Mouse (Mus musculus) activated CD4-positive, CD25-positive, alpha-beta regulatory T cell, adult 4 months (primary cell): ENCODE measurements around the gene Ltc4s. TPM values are rescaled to one million over a fixed set of nuclear protein-coding genes. Genes with fewer than 3 reads are reported as not detected.

Experiments
- ATAC-seq: one replicate; pipeline ENCODE4 v1.8.0; 2017
- polyA plus RNA-seq, 2 experiments: library from polyadenylated mRNA; unstranded; fragments of 100-300 nt; shearing (Covaris generic); gene quantifications; one replicate each; pipeline ENCODE4 v1.2.1; 2017

The Ltc4s gene
- polyA plus RNA-seq, 2 experiments from 2014 or later: not detected

DNA sequence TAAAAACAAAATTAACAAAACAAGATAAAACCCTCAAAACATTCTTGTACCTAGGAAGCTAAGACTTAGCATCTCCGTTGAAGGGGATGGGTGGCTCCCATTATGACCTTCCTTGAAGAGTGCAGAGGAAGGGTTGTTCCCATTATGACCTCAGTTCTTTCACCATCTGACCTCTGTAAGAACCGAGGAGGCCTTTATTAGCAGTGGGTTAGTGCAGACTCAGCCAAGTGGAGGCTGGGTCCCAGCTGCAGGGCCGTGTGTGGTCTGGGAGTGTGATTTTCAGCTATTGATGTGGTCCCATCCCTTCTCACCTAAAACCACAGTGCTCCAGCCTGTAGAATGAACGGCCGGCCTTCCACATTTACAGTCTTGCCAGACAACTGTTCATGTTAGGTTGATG lies 6.9 kb upstream of the Ltc4s start:
- ATAC-seq: no peak

DNA sequence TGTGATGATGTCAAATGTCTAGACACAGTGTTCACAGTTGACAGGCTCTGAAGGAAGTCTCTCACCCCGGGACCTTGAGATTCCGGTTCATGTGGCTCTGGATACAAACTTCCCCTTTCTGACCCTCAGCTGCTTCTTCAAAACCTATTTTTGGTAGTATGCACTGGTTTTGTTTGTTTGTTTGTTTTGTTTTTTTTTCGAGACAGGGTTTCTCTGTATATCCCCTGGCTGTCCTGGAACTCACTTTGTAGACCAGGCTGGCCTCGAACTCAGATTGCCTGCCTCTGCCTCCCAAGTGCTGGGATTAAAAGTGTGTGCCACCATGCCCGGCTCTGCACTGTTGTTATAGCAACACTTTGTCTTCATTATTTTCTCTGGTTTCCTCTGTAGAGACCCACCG lies 5.5 kb upstream of the Ltc4s start:
- ATAC-seq: no peak

DNA sequence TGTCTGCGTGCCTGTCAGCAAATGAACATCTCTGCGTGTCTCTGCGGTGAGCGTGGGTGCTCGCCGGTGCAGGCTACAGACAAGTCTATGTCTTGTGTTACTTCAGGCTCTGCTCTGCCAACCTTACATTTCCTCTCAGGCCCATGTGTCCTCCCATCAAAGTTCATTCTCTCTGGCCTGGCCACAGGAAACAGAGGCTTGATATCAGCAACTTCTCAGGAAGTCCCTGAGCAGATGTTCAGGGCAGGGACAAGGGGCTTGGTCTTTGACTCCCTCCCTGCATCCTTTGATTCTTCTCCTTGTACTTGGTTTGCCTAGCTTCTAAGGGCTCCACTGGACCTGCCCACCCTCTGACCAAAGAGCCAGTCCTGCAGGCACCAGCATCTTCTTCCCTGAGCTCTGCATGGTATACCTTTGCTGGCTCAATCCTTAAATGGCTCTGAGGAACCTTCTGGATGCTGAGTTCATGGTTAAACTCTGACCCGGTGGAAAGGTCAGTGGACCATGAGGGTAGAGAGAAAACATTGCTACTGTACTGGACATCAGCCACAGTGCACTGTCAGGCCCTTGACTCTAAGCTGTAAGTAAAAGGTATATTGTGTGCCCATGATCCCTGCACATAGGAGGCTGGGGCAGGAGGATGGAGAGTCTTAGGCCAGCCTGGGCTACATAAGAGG lies 2.0 kb upstream of the Ltc4s start:
- ATAC-seq: no peak

DNA sequence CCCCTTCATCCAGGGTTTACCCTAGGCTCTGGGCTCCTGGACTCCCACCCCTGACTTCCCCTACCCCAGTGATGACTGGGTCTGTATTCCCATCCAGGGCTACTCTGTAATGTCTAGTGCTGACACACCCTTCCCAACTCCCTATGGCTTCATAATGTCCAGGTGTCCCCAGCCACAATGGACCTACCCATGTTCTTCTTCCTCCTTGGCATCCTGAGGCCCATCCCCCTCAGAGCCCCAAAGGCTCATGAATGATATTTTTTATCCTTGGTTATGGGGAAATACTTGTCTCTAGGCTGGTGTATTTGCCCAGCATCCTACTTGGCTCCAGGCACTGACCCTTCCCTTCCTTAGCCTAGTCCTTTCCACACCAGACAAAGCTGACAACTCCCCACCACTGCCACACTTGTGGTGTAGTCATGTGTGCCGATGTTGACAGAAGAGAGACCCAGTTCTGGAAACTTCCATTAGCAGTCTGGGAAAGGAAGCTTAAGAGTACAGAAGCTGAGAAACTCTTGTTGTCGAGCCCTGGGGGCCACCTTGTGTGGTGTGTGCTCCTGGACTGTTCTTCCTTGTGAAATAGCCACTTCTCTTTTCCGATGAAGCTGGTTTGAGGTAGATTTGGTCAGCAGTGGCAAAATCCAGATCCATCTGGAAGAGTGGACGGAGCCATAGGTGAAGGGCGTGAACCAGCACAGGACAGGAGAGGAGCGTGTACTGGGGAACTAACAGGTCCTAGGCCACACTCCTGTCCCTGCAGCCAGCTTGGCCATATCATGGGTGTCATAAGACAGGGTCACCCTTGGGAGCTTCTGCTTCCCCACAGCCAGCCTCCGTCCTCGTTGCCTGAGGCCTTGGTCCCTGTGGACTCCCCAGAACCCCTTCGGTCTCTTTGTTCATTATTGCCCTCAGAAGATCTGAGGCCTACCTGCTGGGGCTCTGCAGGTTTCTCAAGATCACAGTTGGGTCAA lies 690 bp upstream of the Ltc4s start:
- no peak for ATAC-seq

DNA sequence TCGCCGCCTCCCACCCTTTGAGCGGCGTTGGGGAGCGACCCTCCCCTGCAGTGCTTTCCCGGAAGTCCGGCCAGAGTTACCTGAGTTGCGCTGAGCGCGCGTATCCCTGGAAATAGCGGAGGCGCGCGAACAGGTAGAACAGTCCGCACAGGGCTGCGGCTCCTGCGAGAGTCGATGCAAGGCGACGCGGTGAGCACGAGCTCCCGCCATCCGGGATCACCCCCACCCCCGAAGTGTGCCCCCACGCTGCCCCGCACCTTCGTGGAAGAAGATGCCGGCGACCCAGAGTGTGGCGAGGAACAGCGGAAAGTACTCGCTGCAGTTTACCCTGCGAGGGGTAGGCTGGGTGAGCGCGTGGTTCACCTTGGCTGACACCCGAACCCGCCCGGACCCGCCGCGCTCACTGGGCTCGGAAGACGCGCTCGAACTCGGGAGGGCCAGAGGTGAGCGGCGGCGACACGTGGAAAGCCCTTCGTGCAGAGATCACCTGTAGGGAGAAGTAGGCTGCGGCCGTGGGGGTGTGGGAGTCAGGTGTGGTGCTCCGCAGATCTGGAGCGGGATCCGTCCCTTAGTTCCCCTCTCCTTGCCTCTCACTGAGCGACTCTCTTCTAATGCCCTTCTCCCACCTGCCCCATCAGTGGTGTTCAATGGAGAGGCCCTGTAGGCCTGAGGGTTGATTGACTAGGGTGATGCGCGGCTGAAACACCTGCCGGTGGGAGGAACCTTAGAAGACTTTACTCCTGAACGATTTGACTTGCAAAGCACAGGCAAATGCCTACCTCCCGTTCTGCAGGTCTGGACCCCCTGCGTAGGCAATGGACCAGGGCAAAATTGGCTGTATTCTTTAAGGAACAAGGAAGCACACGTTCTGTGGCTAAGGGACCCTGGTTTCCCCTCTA lies 1.2 kb downstream of the Ltc4s start:
- peak; percentile 6 for ATAC-seq

DNA sequence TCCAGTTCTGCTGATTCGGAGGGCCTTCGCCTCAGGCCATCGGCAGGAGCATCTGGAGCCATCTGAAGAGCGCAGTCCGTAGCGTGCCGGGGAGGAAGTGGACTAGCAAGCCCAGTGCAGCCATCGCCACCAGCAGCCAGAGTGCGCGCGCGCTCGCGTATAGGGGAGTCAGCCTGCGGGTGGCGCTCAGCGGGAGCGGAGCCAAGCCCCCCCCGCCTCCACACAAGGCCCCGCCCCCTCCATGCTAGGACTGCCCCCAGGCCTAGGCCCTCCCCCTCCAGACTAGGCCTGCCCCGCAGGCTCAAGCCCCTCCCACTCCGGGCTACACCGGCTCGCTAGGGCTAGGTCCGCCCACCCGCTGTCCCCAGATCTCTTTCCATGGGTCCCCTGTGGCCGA lies 1.9 kb downstream of the Ltc4s start:
- ATAC-seq: peak; percentile 91

DNA sequence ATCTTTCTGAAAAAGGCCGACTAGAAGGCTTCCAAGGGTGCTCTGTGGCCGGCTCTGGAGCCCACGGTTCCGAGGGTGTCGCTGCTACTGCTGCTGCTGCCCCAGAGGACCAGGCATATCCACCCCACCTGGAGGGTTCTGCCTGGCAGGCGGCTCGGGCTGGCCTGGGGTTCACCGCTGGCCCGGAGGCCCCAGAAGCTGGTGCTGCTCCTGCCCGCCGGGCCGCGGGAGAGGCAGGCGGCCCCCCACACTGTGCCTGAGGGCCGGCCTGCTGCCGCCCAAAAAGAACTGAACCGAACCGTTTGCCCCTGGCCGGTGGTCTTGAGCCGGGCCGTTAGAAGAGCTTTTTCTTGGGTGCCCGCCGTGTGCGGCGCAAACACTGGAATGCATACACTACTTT lies 3.8 kb downstream of the Ltc4s start:
- ATAC-seq: no peak

DNA sequence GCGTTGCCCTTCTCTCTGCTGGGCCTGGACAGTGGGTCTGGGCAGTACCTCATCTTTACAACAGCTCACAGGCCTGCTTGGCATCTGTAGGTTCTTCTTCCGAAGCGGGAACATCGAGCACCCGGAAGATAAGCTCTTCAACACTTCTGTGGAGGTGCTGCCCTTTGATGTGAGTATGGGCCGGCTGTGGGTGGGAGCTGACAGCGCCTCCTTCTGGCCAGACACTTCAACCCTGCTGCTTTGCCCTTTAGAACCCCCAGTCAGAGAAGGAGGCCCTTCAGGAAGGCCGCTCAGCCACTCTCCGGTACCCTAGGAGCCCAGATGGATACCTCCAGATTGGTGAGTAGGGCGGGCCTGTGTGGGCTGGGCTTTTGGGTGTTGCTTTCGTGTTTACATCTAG lies 4.4 kb downstream of the Ltc4s start:
- ATAC-seq: no peak

DNA sequence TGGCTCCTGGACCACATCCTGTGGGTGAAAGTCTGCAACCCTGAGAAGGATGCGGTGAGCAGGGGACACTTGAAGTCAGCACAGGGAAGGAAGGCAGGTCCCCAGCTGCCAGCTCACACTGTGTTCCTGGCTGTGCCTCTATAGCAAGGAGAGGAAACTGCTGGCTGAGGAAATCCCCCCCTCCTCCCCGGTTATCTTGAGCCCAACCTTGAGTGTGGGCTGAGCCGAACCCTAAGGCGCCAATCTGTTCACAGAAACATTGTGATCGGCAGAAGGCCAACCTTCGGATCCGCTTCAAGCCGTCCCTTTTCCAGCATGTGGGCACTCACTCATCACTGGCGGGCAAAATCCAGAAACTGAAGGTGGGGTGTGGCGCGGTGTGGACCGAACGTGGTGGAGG lies 5.4 kb downstream of the Ltc4s start:
- ATAC-seq: no peak

DNA sequence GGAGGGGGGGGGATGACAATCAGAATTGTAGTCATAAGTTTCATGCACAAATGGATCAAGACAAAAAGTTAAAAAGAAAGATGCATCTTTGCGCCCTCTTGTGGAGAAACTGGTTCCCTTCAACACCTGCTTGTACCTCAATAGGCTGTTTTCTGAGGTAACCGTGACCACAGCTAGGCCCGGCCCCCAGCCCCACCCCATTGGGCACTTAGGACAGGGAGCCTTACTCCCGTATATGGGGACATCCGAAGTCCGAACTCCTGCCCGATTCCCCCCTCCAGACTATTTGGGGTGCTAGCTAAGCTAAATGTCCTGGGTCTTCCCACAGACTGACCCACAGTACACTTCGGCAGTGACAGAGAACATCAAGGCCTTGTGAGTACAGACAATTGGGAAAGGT lies 7.0 kb downstream of the Ltc4s start:
- ATAC-seq: peak; percentile 51

DNA sequence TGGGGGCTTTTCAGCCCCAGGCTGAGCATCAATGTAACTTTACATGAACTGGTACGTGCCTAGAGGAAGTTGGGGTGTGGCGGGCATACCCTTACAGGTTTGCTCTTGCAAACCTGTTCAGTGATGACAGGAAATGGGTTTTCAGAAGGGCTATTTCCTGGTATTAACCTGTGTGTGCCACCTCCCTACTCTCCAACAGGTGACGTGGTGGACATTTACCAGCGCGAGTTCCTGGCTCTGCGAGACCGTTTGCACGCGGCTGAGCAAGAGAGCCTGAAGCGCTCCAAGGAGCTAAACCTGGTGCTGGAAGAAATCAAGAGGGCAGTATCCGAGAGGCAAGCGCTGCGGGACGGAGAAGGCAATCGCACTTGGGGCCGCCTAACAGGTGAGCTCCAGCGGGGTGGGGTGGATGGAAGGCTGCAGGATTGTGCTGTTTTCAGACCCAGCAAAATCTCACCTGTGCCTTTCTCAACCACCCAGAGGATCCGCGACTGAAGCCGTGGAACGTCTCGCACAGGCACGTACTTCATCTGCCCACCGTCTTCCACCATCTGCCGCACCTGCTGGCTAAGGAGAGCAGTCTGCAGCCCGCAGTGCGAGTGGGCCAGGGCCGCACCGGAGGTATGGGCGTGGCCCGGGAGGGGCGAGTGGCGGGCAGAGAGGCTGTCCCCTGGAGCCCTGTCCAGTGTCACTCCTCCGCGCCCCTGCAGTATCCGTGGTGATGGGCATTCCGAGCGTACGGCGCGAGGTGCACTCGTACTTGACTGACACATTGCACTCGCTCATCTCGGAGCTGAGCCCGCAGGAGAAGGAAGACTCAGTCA lies 7.7 kb downstream of the Ltc4s start:
- peak; percentile 29 for ATAC-seq

DNA sequence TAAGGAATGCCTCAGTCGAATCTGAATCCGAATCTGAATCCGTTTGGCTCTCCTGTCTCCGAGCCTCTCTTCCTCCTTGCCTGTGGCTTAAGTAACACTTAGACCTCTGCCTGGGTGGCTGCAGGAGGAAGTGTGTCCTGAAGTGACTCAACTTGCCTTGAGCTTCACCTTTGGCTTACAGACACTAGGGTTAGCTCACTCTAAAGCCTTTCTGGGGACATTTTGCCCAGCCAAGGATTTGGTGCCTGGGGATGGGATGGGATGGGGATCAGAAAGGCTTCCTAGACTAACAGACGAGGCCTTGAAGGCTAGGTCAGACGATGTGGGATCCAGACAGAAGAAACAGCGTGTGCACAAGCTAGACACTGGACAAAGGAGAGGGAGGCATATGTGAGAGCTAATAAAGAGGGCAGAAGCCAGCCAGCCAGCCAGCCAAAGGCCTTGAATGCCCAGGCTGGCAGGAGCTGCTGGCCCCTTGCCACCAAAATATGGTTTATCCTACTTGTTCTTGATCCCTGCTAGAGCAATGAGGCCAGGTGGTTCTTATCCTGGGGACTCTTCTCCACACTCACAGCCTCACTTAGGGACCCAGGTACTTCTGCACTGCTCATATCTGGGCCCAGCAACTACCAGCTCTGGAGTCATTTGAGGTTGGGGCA lies 9.0 kb downstream of the Ltc4s start:
- no peak for ATAC-seq

DNA sequence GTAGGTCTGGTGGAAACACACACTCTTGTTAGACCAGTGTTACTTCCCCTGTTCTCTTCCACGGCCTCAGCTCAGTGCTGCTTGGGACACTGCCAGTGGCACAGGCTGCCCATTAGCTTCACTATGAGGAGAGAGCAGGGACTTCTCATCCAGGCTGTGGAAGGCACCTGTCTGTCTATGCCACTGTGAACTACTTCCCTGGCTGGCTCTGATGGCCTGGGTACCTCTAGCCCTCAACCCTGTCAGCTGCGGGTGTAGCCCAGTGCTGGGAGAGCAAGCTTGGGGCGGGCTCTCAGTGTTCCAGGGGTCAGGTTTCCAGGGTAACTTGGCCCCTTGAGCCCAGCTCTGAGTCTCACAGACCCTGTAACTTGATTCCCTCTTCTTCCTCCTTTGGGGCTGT lies 9.6 kb downstream of the Ltc4s start:
- ATAC-seq: no peak

DNA sequence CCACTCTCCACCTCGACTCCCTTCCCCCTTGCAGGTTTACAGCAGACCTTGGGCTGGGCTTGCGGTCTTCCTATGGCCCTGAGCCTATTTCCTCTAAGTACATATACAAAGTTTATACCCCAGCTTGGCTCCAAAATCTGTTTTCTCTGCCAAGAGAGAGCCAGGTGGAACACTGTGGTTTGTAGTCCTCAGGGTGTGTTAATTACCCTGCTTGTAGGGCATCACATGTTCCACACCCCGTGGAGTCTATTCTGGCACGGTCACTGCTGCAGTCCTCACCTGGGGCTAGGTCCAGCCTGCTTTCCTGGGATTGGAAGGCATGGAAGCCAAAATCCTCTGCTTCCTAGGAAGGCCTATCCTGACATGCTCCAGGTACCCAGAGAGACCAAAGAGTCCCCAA lies 10.7 kb downstream of the Ltc4s start:
- ATAC-seq: no peak

DNA sequence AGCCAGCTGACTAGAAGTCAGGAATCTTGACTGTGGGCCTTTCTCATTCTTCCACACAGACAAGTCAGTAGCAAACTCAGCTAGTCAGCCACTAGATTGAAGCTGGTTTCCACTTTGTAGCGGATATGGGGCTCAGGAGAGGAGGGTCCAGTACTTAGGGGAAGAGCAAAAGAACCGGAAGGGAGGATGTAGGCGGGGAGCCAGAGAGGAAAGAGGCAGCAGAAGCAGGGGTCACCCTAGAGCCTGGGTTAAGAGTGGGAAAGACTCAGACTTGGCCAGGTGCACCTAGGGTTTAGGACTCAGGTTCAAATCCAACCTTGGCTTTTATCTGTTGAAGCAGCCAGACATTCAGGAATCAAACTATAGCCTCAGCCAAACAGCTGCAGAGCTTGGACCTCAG lies 11.2 kb downstream of the Ltc4s start:
- ATAC-seq: no peak

DNA sequence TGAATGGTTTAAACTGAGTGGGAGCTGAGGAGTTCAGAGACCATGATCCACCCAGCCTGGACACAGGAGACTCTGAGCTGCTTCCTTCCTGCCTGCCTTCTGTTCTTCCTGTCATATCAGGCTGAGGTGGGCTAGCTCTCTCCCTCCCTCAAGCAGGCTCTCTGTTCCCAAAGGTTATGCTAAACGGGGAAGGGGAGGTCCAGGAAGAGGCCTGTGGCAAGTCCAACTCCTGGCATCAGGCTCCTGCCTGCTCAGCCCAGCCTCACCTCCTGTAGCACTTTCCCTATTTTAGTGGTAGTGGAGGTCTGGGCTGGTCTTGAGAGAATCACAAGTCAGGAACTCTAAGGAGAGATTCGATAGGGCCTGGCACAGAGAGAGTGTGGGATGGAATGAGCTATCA lies 12.0 kb downstream of the Ltc4s start:
- no peak for ATAC-seq

DNA sequence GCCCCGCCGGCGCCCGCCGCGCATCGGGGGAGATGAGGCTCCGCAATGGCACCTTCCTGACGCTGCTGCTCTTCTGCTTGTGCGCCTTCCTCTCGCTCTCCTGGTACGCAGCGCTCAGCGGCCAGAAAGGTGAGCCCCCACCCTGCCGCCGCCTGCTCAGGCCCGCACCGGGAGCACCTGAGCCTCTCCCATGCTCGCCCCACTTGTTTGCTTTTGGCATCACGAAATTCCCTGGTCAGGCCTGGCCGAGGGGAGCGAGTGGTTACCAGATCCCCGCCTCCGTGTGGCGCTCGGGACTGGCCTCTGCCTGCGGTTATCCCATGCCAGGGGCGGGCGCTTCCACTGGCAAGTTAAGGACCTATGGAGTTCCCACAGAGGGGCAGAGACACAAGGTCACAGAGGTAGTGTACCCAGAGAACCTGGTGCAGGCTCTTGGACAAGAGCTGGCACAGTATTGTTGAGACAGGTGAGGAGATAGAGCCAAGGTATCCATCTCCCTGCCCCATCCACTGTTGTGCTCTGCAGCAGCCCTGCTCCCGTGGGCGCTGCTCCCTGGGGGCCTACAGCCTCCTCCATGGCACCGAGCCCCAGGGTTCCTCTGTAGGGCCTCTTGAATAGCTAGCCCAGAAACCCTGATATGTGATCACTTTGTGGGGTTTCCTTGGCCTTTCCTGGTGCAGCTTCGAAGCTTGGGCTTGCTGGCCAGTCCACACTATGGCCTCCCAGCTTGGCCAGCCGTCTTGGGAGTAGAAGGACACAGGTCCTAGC lies 12.6 kb downstream of the Ltc4s start:
- ATAC-seq: peak; percentile 8

DNA sequence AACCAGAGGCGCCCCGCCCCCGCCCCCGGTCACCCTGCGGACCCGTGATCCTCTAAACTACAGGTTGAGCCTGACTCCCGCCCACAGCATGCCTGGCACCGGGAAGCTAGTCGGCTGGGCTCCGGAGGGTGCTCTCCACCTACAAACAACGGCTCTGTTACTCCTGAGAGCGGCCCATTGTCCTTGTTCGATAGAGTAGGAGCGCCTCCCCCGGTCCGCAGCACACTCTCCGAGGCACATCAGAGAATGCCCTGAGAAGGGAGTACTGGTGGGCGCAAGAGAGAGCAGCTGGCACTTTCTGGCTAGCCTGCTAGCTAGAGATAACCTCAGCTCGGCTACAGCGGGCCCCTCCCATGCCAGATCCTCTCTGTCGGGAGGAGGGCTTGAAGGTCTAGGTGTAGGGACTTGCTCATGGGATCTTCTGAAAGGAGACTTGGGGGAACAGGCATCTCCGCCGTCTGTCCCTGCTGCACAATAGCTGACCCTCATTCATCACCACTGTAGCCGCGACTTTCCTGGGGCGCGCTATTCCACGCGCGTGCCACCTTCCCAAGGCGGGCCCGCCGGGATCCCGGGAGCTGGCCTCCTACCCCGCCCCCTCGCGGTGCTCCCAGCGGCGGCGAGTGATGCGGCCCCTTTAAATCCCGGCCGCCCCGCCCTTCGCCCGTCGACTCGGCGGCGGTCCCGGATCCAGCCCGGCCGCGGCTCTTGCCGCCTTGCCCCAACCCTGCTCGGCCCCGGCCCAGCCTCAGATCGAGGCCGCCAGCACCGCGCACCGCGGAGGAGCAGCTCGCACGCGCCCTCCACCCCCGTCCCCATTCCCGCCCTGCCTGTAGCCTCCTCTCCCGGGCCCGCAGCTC lies 13.5 kb downstream of the Ltc4s start:
- peak; percentile 47 for ATAC-seq

DNA sequence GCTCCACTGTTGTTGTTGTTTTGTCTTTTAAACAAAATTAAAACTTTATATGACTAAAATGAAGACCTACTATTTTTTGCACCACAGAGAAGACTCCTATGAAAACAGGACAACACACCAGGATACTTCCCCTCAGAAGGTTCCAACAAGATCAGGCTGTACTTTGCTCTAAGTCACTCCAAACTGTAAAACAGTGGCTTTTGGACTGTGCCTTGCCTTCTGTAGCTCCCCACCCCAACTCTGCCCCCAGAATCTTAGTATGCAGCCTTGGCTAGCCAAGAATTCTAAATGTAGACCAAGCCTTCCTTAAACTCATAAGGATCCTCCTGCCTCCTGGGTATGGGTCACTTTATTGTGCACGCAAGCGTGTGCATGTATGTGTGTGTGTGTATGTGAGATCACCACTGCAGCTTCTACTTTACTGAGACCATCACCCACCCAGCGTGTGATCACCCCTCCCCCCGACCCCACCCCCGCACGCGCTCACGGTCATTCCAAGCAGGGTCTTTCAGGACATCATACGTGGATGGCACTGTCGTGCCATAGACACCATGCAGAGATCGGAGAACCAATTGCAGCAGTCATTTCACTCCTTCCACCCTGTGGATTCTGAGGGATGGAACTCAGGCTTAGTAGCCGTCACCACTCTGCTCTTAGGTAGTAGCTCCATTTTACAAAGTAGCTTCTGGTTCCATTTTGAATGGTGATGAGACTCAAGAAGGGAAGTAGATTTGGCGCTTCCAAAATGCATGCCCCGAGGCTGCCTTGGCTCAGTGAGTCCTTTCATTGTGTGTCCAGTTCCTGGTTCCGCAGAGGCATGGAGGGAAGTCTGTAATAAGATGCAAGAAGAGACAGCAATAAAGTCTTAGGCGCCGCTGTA lies 14.4 kb downstream of the Ltc4s start:
- ATAC-seq: peak; percentile 14
